Mouse (Mus musculus) right cerebral cortex, adult 18-20 months (tissue): ENCODE measurements at regions not wholly inside any gene's neighbourhood (a gene's known extent, or its start where the extent isn't known, plus 50 kb on each side); places are given as distances from the start of the nearest gene placed in this dataset.

Experiments used
- DNase-seq: peaks from one replicate; pipeline ENCODE4 v3.0.0; 2022; ENCODE audit warnings: mixed read lengths

GRCm38 (mm10) chr15:43926034-43926433 is 3791.9 kb downstream of the 9330182O14Rik start:
- no peak for DNase-seq

GRCm38 (mm10) chr15:43933608-43934007 is 3799.4 kb downstream of the 9330182O14Rik start:
- peak; percentile 8 for DNase-seq

GRCm38 (mm10) chr15:43940424-43940823 is 3806.3 kb downstream of the 9330182O14Rik start:
- no peak for DNase-seq

- no peak for DNase-seq
These were observed 3806.7 kb downstream of the 9330182O14Rik start for GRCm38 (mm10) chr15:43940905-43941304.

- DNase-seq: no peak
These were observed 3808.0 kb downstream of the 9330182O14Rik start for GRCm38 (mm10) chr15:43942002-43942660.

GRCm38 (mm10) chr15:43984991-43985390 is 3850.8 kb downstream of the 9330182O14Rik start:
- DNase-seq: no peak

GRCm38 (mm10) chr15:43991229-43991628 is 3857.1 kb downstream of the 9330182O14Rik start:
- DNase-seq: peak; percentile 33

GRCm38 (mm10) chr15:43992936-43993335 is 3858.8 kb downstream of the 9330182O14Rik start:
- DNase-seq: no peak

GRCm38 (mm10) chr15:44026468-44027028 is 3892.4 kb downstream of the 9330182O14Rik start:
- no peak for DNase-seq

- DNase-seq: no peak
These were observed 3901.7 kb downstream of the 9330182O14Rik start for GRCm38 (mm10) chr15:44035900-44036299.

GRCm38 (mm10) chr15:44037893-44038292 is 3903.7 kb downstream of the 9330182O14Rik start:
- no peak for DNase-seq

GRCm38 (mm10) chr15:44050565-44051274 is 3916.6 kb downstream of the 9330182O14Rik start:
- no peak for DNase-seq

GRCm38 (mm10) chr15:44064855-44065254 is 3930.7 kb downstream of the 9330182O14Rik start:
- peak; percentile 14 for DNase-seq

- DNase-seq: no peak
These were observed 3949.5 kb downstream of the 9330182O14Rik start for GRCm38 (mm10) chr15:44083680-44084079.

GRCm38 (mm10) chr15:44112328-44112944 is 3978.3 kb downstream of the 9330182O14Rik start:
- DNase-seq: no peak

GRCm38 (mm10) chr15:44134213-44134612 is 4000.0 kb downstream of the 9330182O14Rik start:
- DNase-seq: no peak
